Mouse (Mus musculus) heart, postnatal 0 days (tissue): ENCODE results near the gene Mrpl49.

Experiments
- CTCF ChIP-seq: IDR thresholded peaks from 2 replicates; pipeline ENCODE4 v1.5.1; 2016; ENCODE audit warnings: antibody characterized with exemption, control low read depth, low read depth
- EP300 ChIP-seq: IDR thresholded peaks from 2 replicates; pipeline ENCODE4 v1.6.1; 2016; ENCODE audit warnings: antibody characterized with exemption, low read depth

DNA sequence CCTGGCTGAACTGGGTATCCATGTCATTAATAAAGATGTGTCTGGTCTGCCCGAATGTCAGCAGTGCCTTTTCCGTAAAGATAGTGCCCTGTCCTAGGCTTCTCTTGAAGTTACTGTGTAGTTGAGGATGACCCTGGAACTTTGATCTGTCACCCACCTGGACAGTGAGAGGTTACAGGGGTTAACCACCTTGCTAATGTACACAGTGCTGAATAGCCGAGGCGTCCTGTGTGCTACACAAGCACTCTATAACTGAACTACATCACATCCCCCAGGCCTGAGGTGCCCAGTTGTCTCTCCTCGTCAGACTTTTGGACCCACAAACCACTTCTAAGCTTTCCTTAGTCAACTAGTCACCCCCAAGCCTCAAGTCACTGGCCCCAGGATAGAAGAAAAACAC, 4.8 kb upstream of the Mrpl49 start:
- TF ChIP-seq CTCF (no peak), EP300 (no peak)
